Mouse (Mus musculus): Measurements from ENCODE around the gene Trim71.

The Trim71 gene

DNA sequence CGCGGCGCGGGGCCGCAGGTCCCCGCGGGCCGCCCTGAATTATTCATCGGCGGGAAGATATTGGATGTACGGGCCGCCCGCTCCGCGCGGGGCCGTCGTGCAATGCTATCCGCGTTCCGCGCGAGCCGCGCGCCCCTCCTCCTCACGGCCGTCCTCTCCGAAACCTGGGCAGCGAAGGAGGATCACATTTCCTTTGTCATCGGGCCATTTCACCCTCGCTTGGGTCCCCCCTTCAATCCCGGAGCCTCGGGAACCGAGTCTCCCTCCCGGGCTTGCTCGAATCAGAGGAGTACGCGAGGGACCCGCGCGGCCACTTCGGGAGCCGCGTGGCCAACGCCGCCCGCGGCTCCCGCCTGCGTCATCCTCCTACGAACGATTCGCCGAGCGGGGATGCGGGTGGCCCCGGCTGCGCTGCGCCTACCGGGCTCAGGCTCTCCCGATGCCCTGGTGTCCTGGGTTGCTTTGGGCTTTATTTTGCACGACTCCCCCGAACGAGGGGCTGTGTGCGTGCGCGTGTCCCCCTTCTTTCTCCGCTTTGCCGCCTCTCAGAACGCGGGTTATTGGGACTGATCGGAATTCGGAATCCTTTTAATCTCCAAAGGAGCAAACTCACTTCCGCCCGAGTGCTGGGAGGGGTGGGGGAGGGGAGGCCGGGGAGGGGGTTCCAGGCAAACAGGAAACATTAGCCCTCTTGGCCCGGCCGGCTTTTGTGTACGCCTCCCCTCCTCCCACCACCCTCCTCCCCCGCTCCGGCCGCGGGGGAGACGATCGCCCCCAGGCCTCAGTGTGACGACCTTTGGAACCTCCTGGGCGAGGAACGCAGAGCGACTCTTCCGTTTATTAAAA lies at the start of gene Trim71:
Gene Trim71, minus strand, starts transcription at position 609 of the 846 bp plus-strand sequence.
- in situ Hi-C loops (cut with MseI, MboI), result no loop called here

DNA sequence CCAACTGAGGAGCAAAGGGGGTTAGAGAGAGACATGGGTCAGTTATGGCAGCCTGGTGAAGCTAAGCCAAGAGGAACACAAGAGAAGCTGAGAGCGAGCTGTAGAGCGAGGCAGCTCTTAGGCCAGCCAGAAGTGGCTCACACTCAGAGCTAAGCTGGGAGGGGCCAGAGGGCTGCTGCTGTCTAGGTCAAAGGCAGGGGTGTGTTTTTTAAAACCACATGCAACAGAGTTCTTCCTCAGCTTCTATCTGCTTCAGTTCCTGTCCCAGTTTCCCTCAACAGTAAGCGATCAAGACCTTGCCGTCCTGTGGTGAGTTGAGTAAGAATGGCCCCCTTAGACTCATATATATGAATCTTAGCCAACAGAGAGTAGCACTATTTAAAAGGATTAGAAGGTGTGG lies 48.9 kb upstream of the Trim71 start:
- in situ Hi-C loops (cut with MseI, MboI), result no loop called here

DNA sequence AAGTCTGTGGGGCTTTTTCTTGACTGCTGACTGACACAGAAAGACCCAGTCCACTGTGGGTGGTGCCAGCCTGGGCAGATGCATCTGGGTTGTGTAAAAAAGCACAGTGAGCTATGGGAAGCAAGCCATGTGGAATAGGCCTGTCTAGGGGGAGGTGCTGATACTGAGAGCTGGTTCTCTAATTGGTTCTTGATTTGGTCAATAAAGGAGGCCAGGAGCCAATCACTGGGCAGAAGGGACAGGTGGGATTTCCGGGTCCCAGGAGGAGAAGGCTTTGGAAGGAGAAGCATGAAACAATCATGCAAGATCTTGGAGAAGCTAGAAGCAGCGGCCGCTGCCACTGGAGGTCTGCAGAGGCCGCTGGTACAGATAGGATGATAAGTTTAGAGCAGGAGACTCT lies 48.4 kb upstream of the Trim71 start:
- in situ Hi-C loops (cut with MseI, MboI), result no loop called here

DNA sequence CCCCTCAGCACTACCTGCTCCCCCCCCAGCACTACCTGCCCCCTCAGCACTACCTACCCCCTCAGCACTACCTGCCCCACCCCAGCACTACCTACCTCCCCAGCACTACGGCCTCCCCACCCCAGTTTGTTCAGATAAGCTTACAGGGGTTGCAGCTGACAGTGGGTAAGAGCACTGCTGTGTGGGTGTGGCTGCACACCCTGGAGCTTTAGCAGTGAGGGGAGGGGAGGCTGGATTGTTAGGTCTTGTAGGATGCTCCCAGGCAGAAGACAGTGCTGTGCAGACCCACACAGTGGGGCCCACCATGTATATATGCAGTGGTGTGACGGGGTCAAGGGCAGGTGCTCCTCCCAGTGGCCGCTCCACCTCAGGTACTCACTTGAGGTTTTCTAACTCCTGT lies 46.1 kb upstream of the Trim71 start:
- in situ Hi-C loops (cut with MseI, MboI), result no loop called here

DNA sequence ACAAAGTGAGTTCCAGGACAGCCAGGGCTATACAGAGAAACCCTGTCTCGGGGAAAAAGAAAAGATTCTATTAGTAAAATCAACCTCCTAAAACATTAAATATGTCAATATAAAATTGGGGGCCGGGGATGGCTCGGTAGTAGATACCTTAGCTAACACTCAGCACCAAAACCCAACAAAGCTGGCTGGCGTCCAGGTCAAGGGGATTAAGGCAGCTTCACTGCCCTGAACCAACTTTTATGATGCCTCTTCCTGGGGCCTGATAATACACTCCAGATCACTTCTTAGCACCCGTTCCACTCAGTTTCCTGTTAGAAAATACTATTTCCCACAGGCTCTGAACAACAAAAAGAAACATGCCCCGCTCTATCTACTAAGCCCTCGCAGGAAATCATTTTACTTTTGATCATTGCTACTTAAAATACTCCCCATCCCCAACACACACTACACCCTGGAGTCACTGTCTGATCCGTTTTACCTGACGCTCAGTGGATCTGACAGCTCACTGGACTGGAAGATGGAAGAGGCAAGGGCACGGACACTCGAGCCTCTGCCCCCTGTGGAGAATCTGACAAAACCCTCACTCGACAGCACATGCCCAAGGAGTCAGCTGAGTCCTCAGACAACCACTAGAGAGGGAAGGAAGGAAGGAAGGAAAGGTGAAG lies 39.8 kb upstream of the Trim71 start:
- in situ Hi-C loops (cut with MseI, MboI), result no loop called here

DNA sequence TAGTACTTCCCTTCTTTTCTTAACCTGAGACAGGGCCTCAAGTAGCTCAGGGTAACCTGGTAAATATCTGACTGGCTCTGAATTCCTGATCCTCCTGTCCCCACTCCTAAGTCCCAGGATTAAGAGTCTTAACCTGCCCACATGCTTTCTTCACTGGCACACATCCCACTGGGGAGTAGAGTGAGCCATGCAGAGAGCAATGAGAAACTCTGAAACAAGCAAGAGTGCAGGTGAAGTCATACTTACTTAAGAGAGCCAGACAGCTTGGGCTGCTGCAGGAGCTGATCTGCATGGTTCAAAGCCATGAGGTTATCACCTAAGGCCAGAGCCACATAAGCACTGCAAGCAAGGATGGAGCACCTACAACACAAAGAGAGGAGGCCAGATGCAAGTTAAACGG lies 36.9 kb upstream of the Trim71 start:
- in situ Hi-C loops (cut with MseI, MboI), result no loop called here

DNA sequence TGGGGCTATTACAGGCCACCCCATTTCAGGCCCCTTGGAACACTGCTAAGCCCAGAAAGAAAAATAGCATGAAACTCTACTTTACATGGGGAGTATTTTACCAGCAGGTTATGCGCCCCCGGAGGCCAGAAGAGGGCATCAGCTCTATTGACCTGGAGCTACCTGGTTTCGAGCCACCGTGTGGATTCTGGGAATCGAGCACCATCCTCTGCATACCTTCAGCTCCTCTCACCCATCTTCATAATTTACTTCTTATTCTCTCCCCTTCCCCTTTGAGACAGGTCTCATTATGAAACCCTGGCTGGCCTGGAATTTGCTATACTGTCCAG lies 20.8 kb upstream of the Trim71 start:
- in situ Hi-C loops (cut with MseI, MboI), result loop anchor here in 1 of 2 experiments (10.0 kb wide), 1 partner anchor 170 kb away; no protein-coding TSS in a partner anchor

DNA sequence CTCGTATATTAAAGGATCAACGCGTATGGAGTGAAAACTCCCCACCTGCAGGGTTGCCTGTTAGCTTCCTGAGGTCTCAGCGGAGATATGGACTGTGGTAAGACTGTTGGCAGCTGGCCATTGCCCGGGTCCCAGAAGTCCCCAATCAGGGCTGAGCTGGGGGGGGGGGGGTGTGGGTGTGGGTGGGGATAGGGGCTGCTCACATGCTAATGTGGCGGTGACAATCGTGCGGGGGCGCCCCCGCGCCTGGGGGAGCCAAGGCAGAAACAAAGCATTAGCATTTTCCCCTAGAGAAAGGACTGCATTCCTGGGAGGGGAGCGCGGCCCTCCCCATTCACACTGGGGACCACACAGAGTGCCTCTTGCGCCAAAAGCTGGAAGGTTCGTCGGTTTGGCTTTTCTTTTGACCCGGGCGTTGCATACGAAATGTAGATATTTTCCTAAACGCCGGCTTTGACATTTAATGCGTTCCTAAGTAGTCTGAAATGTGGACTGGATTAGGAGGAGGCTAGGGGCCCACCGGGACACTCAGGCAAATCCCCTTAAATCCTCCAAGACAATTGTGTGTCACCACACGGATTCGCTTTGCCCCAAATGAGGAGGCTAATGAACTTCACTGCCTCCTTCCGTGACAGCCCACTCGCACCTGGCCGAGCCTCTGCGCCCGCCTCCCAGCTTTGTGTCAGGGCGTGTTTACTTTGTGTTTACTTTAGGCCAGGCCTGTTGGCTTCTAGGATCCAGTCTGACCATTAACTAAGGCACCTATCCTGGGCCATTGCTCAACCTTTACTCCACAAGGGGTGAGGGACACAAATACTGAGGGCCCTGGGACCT lies 20.2 kb upstream of the Trim71 start:
- in situ Hi-C loops (cut with MseI, MboI), result loop anchor here (5.0 to 10.0 kb wide), 4 partner anchors 82 to 170 kb away; partner anchors contain the start of gene Ccr4 (in 1 of the 2)

DNA sequence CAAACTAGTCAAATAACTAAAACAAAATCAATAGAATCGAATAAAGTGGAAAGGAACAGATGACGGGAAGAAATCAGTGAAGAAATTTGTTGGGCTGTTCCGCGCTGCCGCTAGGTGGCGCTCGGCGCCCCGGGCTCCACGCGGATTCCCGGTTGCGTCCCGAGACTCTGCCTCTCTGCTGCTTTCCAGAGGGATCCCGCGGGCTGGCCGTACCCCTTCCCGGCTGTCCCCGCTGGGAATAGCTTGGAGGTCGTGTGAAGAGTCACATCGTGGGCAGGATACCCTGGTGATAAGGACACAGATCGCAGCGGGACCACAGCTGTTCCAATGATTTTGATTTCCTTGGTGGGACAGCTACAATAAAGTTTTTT lies 19.6 kb upstream of the Trim71 start:
- in situ Hi-C loops (cut with MseI, MboI), result loop anchor here (5.0 to 10.0 kb wide), 4 partner anchors 81 to 169 kb away; partner anchors contain the start of gene Ccr4 (in 1 of the 2)

DNA sequence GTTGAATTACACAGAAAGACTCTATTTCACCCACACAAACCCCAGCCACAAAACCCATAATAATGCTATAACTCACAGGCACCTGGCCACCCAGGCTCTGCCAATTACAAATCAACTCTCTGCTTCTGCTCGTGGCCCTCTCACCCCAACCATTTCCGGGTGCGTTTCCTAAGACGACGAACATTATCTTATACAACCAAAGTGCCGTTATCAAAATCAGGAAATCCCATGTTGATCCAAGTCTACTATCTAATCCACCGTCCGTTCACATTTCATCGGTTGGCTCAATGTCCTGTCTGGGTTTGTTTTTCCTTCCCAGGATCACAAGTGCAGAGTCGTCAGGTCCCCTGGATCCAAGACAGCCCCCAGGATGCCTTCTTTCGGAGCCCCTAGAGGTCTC lies 14.5 kb upstream of the Trim71 start:
- in situ Hi-C loops (cut with MseI, MboI), result no loop called here

DNA sequence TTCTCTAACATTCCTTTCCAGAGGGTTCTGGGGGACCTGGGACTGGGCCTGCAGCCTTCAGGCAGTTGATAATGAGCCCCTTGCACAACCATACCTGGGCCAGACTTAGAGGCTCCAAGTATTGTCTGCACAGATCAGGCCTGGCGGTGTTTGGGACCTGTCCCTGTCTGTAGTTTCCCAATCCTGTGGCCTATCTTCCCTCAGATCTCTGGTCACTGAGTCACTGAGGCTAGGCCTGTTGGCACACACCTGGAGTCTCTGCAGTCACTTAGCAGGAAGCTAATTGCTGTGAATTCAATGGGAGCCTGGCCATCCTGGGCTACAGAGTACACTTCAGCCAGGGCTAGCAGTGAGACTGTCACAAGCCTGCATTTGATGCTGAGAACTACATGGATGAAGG lies 11.8 kb upstream of the Trim71 start:
- in situ Hi-C loops (cut with MseI, MboI), result no loop called here

DNA sequence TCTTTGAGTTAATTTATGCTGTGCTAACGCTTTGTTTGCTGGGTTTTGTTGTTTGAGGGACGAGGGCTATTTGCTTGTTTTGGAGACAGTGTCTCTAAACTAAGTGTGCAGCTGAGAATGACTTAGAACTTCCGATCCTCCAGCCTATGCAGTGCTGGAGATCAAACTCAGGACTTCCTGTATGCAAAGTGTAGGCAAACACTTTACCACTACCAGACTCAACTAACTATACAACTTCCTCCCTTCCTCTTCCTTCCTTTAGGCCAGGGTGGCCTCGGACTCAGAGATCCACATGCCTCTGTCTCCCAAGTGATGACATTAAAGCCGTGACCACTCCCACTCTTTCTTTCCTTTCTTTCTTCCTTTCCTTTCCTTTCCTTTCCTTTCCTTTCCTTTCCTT lies 9.4 kb upstream of the Trim71 start:
- in situ Hi-C loops (cut with MseI, MboI), result no loop called here

DNA sequence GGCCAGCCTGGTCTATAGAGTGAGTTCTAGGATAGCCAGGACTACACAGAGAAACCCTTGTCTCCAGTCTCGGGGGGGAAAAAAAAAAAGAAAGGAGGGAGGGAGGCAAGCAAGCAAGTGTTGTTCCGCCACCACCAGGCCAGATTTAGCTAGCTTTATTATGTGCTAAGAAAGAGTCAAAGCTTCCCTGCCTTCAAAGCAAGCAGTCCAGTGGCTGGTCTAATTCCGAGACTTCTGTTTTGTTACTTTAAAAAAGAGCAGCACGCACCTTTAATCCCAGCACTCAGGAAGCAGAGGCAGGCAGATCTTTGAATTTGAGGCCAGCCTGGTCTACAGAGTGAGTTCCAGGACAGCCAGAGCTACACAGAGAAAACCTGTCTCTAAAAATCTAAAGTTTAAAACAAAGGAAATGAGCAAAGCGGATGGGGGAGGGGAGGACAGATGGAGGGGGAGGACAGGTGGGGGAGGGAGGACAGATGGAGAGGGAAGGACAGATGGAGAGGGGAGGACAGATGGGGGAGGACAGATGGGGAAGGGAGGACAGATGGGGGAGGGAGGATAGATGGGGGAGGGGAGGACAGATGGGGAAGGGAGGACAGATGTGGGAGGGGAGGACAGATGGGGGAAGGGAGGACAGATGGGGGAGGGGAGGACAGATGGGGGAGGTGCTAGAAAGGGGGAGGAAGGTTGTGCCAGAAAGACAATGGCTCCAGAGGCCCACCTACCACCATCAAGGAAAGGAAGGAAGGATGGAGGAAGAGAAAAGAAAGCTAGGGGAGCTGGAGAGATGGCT lies 4.7 kb upstream of the Trim71 start:
- in situ Hi-C loops (cut with MseI, MboI), result no loop called here

DNA sequence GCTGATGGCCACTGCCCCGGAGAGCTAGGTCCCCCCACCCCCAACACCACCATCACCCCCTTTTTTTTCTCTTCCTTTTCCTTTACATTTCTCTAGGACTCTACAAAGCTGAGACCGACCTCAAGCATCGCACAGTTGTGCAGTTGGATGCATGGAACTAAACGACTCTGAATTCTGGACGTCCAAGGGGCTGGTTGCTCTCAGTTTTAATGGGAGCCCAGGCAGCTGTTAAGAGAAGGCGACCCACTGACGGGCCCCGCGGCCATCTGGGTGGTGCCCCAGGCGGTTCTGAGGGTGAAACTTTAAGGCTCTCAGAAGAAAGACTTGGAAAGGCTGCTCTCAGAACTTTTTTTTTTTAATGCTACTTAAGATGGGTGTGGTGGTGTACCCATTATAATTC lies 498 bp upstream of the Trim71 start:
- in situ Hi-C loops (cut with MseI, MboI), result no loop called here

DNA sequence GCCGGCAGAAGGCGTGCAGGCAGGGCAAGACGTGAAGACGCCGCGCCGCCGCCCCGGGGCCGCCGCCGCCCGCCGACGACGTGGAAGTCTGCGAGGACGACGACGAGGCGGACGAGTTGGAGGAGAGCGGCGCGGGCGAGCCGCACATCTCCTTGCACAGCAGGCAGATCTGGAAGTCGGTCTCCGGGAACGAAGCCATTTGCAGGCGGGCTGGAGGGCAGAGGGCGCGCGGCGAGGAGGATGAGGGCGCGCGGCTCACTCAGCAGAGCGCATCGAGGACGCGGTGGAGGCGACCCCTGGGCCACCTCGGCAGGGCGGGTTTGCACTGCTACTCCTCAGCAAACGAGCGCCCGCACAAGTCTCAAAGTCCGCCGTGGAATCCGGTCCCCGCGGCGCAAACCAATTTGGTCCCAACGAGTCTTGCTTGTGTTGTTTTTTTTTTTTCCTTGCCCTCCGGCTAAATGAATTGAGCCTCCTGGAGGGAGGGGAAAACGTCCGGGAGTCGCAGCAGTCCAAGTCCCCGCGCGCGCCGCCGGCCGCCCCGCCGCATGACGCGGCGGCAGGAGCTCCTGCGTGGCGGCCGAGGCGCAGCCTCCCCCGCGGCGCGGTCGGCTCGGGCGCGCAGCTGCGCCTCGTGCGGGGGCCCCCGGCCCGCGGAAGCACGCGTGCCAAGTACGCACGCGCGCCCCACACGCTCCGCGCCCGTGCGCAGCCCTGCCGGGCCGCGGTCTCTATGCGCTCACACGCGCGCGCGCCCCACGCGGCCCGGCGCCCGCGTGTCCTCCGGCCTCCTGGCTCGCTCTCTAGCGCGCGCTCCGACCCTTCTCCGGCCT lies 1.0 kb downstream of the Trim71 start:
- in situ Hi-C loops (cut with MseI, MboI), result no loop called here

DNA sequence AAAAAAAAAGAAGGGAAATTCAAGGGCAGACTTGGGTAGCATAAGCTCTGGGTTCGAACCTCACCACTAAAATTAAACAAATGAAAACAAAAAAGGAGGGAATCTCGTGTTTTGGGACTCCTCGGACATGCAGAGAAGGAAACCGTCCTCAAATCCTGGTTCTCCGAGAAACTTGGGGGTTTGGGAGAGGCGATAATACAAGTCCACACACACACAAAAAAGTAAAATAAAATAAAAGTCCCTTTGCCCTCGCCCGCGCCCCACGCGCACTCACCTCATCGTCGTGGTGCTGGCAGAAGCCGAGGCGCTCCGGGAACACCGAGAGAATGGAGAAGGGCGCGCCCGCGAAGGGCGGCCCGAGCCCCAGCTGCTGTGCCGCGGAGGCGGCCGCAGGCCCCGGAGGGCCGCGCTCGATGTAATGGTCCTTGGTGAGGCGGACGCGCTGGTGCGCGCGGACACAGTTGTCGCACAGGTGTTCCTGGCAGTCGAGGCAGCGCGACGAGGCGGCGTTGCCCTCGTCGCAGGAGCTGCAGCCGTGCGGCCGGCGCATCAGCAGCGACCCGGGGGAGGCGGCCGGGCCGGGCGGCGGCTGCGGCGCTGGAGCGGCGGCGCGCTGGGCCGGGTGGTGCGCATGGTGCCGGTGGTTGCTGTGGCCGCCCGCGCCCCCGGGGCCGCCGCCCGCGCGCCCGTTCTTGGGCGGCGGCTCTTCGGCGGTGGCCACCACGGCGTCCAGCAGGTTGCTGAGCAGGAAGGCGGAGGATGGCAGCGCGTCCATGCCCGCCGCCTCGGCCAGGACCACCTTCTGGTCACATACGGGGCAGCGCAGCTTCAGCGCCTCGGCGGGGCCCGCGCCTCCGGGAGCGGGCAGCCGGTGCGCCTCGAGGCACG lies 1.9 kb downstream of the Trim71 start:
- in situ Hi-C loops (cut with MseI, MboI), result no loop called here

DNA sequence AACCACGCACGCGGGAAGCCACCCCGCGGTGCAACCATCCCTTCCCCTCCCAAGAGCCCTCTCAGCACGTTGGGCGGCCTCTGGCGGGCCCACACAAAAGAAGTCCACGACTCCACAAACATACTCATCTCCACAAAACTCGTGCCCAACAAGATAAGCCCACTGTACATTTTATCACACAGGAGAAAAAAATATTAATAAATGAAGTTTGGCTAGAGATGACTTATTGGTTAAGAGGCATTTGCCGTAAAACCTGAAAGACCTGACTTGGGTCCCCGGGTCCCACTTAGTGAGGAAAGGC lies 2.5 kb downstream of the Trim71 start:
- in situ Hi-C loops (cut with MseI, MboI), result no loop called here

DNA sequence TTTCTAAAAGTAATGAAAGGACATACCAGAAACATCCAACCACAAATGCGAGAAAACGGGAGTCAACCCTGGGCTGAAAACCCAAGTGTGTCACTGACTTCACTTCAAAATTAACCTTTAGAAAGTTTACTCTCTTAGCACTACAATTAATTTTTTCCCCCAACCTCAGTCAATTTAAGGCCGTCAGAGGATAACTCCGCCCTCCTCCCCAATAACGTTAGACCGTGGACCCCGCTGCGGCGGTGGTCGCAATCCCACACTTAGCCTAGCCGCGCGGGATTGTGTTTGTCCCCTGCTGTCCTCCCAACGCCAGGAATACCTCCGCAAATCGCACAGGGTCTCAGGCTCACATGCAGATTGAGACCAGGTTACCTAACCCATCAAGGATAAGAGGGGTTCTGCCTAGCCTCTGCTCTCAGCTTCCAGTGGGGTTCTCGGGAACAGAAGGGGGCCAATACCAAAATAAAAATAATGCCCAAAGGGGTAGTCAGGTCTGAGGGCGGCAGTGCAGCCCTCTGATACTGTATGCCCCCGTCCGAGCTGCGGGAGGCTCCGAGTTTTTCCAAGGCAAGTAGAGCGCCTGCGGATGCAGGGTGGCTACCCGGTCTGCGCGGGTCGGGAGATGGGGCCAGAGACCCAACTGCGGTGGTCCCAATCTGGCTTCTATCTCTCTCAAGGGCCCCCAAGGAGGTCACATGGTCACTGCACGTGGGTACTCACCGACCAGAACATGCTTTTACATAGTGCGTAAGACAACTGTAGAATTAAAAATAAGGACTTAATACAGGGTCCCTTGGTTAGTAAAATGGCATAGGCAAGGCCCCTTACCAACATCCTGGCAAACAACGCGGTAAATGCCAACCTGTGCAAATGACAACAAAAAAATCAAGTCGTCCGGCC lies 3.1 kb downstream of the Trim71 start:
- in situ Hi-C loops (cut with MseI, MboI), result no loop called here

DNA sequence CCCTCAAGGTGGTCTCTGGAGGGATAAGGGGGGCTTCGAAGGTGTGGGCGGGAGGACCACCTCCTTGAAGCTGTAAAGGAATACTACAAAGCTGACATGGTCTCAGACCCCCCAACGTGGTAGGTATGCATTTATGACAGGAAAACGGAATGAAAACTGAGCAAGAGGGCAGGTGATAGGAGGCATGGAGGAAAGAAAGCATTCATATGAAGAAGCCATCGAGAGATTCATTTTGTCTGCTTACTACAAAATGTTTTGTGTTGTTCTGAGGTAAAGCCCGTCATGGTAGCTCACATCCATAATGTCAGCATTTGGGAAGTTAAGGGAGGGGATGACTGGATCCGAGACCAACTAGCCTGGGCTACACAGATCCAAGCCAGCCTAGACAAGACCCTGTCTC lies 4.0 kb downstream of the Trim71 start:
- in situ Hi-C loops (cut with MseI, MboI), result no loop called here

Data from mouse trophoblast stem cell (cell line).